Mouse (Mus musculus) left cerebral cortex, postnatal 25 days (tissue): Measurements from ENCODE around the gene Gpsm3. TPM values are rescaled to one million over a fixed set of nuclear protein-coding genes. Genes with fewer than 3 reads are reported as not detected.

ENCODE experiments used
- DNase-seq, 2 experiments: peaks; one replicate each; pipeline ENCODE4 v3.0.0; 2022; ENCODE audit warnings: low spot score in 2 of 2, mixed read lengths in 1 of 2
- intact Hi-C: fragments of 180-260 bp; cut with DNase I; formaldehyde crosslinking; loops from one replicate; pipeline ENCODE4 v1.15.1; 2025
- total RNA-seq, 2 experiments: library from RNA; stranded (reverse); gene quantifications; 2 replicates each; pipeline ENCODE4 v1.2.3; 2021

Gpsm3 gene
- total RNA-seq, 2 experiments from 2014 or later: 1.9 to 2.9 TPM

DNA sequence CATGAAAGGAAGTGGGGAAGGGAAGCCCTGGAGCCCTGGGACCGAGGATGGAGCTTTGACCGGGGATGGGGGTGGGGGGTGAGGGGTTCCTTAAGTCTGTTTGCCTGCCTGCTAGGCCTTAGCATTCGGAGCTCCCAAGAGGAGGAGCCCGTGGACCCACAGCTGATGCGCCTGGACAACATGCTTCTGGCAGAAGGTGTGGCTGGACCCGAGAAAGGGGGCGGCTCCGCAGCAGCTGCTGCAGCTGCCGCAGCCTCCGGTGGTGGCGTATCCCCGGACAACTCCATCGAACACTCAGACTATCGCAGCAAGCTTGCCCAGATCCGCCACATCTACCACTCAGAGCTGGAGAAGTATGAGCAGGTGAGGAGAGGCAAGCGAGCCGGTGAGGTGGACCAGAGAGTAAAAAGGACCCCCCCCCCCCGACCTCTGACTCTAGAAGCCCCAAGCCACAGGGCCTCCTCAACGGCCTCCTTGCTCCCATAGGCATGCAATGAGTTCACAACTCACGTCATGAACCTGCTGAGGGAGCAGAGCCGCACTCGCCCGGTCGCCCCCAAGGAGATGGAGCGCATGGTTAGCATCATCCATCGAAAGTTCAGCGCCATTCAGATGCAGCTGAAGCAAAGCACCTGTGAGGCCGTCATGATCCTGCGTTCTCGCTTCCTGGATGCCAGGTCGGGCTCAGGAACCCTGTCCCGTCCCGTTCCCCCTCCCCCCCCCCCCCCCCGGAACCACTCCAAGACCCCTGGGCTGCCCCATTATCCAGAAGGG lies 4.3 kb downstream of the Gpsm3 start:
- intact Hi-C loops: loop anchor here (5.0 kb wide), 1 partner anchor 33 kb away; the partner anchor contains the start of genes Ppt2 and Prrt1
- no peak for DNase-seq

GRCm38 (mm10) chr17:34596098-34596497 lies 6.5 kb downstream of the Gpsm3 start:
- intact Hi-C loops: no loop called here
- no peak for DNase-seq

GRCm38 (mm10) chr17:34597566-34598095 lies 8.0 kb downstream of the Gpsm3 start, which contains the start of gene Ager:
TSS of gene Ager (plus strand) at chr17:34597862.
- DNase-seq: no peak

DNA sequence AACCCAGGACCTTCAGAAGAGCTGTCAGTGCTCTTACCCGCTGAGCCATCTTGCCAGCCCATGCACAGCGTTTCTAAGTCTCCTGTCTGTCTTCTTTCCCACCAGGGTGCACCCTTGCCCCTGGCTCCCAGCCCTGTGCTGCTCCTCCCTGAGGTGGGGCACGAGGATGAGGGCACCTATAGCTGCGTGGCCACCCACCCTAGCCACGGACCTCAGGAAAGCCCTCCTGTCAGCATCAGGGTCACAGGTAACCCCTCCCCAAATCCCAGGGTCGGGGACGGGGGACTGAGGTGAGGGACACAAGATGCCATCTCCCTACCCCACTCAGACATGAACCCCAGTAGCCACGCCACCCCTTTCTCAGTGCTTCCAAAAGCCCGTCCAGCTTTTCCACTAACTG lies 10.3 kb downstream of the Gpsm3 start:
- DNase-seq: no peak
- intact Hi-C loops: no loop called here

More at GRCm38 (mm10) chr17:34597566-34598095, 8.0 kb downstream of the Gpsm3 start, which contains the start of gene Ager:
- intact Hi-C loops: no loop called here

GRCm38 (mm10) chr17:34601796-34602195 lies 12.2 kb downstream of the Gpsm3 start:
- intact Hi-C loops: no loop called here
- no peak for DNase-seq

DNA sequence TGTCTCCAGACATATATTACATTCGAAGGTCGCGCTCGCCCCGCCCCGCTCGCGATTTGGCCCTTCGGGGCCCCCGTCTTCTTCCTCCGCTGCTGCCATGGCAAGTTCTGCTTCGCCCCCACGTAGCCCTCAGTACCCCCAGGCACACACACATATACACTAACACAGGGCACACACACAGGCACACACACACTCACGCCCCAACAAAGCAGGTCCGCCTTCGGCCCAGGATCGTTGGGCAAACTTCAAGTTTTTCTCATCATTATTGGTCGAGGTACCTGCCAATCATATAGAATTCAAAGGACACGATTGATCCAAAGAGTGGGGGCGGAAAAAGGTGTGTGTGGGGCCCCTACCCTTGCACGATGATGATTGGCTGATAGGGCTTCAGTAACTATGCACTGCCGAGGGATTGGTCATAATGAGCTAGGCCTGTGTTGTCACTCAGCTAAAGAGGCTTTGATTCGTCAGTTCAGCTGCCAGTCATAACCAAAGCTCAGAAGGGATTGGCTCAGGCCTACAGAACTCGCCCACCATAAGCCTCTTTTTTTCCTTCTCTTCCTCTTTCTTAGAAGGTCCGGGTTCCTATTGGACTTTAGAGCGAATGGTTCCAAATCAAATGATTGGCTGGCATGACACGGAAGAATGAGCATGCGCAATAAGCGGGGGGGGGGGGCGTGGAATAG lies 13.9 kb downstream of the Gpsm3 start, which contains the start of gene Rnf5:
Gene Rnf5 (minus strand): TSS at position 316 of the 686 bp plus-strand sequence.
- DNase-seq: peak; percentile 99 to 100
- intact Hi-C loops: no loop called here

- intact Hi-C loops: no loop called here
- peak; percentile 96 to 99 for DNase-seq
These were observed 14.5 kb downstream of the Gpsm3 start, which contains the start of gene Agpat1 for GRCm38 (mm10) chr17:34604061-34604508. TSS of gene Agpat1 (plus strand) at chr17:34604262.

DNA sequence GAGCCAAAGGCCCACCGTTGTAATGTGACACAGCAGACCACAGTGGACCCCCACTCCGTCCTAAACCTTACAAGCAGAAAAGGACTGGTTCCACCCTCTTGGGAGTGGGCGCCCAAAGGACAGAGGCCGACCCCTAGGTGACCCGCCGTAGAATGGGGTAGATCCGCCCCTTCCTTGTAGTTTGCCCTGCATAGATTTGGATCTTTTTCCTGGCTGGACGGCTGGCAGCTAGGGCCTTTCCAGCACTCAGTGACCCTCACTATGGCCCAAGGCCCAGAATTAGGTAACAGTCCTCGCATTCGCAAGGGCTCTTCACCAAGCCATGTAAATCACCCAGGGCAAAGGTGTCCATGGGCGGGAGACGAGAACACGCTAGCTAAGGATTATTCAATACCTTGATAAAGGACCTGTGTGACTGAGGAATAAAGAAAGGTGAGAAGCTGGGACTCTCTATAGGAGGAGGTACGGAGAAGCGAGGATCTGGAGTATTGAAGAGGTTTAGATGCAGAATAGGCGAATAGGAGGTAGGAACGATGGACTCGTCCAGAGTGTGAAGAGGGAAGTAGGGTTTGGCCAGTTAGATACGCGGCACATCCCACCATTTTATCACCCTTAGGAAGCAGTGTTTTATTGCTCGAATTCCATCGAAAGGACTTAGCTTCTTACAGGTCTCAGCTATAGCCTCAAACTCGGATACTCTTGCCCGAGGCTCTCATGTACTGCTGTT lies 15.1 kb downstream of the Gpsm3 start:
- intact Hi-C loops: loop anchor here (1.0 kb wide), 1 partner anchor 24 kb away; the partner anchor contains the start of gene Ppt2
- DNase-seq: peak in 1 of 2 experiments; percentile 20

GRCm38 (mm10) chr17:34605609-34606008 lies 16.0 kb downstream of the Gpsm3 start:
- intact Hi-C loops: loop anchor here (1.0 kb wide), 1 partner anchor 23 kb away; the partner anchor contains the start of gene Ppt2
- peak; percentile 99 for DNase-seq

- intact Hi-C loops: no loop called here
- DNase-seq: no peak
These were observed 16.8 kb downstream of the Gpsm3 start for GRCm38 (mm10) chr17:34606186-34607039.

GRCm38 (mm10) chr17:34607997-34608396 lies 18.4 kb downstream of the Gpsm3 start:
- DNase-seq: no peak
- intact Hi-C loops: no loop called here

- intact Hi-C loops: no loop called here
- no peak for DNase-seq
These were observed 21.4 kb downstream of the Gpsm3 start for GRCm38 (mm10) chr17:34611050-34611449.

- DNase-seq: no peak
- intact Hi-C loops: no loop called here
These were observed 23.5 kb downstream of the Gpsm3 start for GRCm38 (mm10) chr17:34613054-34613645.

GRCm38 (mm10) chr17:34613830-34614229 lies 24.2 kb downstream of the Gpsm3 start:
- DNase-seq: peak in 1 of 2 experiments; percentile 53
- intact Hi-C loops: no loop called here

GRCm38 (mm10) chr17:34615871-34616270 lies 26.3 kb downstream of the Gpsm3 start, which contains the start of gene Egfl8:
TSS of gene Egfl8 (minus strand) at chr17:34615971.
- intact Hi-C loops: no loop called here

GRCm38 (mm10) chr17:34618999-34619398 lies 29.4 kb downstream of the Gpsm3 start:
- DNase-seq: peak in 1 of 2 experiments; percentile 65
- intact Hi-C loops: loop anchor here (2.0 kb wide), 1 partner anchor 178 kb away; no protein-coding TSS in a partner anchor

More at GRCm38 (mm10) chr17:34615871-34616270, 26.3 kb downstream of the Gpsm3 start, which contains the start of gene Egfl8:
- DNase-seq: no peak

DNA sequence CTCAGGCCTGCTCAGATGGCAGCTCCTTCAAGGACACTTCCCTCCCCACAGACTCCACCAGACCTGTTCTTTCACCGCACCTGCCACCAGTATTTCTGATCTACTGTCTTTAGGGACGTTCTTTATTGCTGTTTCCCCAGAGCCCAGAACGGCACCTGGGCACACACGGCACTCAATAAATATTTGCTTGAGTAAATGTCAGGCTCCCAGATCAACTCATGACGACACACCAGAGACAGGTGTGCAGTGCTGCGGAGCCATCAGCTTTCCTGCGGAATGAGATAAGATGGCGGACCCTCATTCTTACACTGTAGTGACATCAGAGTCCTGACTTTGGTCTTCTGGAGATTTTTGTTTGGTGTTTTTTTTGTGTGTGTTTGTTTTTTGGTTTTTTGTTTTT lies 31.4 kb downstream of the Gpsm3 start:
- intact Hi-C loops: no loop called here
- no peak for DNase-seq

GRCm38 (mm10) chr17:34623161-34623560 lies 33.6 kb downstream of the Gpsm3 start:
- intact Hi-C loops: no loop called here
- no peak for DNase-seq
